Mouse (Mus musculus) cerebellum, adult 8-10 months (tissue): ENCODE measurements around the gene Igdcc3.
"Not testable (repeated sequence)": the region's sequence is repeated elsewhere in the genome, so short reads cannot be mapped to it uniquely, and the experiment has no call there.

ENCODE experiments used
- DNase-seq: peaks from one replicate; pipeline ENCODE4 v3.0.0; 2022

Gene Igdcc3

DNA sequence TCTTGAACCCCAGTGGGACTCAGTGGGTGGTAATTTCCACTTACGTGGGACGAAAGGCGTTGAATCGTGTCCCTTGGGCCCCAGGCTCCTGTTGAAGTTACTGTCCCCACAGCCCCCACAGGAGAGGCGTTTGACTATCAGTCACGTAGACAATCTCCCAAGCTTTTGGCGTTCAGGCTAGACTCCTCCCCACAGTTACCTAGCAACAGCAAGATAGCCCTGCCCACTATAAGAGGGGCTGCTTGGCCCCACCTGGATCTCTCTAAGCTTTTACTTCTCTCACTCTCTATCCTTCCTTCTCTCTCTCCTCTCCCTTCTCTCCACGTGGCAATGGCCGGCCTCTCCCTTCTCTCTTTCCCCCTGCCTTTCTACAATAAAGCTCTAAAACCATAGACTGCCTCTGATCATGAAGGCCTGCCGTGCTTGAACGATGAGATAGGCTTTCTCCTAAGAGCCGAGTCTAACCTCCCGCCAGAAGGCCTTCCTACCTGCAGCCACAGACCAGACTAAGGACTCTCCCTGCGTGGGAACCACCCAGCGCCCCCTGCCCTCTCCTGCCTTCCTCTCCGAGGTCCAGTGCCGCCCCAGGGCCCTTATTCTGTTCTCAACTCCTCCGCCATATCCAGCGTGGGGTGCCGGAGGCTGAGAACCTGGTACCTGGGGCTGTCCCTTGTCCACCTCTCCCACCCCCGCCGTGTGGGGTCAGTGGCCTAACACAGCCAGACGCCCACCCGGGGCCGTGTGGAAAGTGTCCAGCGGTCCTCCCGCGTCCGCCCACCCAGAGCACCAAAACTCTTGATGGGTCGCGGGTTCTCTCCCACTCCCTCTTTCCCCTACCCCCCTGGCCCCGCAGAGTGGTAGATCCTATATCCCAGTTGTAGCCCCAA lies 67.5 kb downstream of the Igdcc3 start:
- no peak for DNase-seq

- no peak for DNase-seq
These were observed 70.6 kb downstream of the Igdcc3 start for GRCm38 (mm10) chr9:65211598-65211997.

DNA sequence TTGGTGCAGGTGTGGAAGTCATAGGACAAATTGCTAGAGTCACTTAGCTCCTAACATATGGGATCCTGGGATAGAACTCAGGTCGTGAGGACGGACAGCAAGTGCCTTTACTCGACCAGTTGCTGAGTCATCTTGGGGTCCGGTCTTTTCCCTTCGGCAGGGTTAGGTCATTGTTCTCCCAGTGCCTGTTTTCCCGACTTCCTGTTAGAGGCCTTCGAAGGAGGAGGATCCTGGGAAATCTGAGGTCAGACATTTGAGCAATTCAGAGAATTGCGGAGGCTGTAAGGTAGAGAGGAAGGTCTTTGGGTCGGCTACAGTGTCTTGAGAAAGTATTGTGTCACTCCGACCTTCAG lies 73.4 kb downstream of the Igdcc3 start:
- no peak for DNase-seq

GRCm38 (mm10) chr9:65214778-65215493 lies 73.9 kb downstream of the Igdcc3 start:
- peak; percentile 90 for DNase-seq

- no peak for DNase-seq
These were observed 74.6 kb downstream of the Igdcc3 start for GRCm38 (mm10) chr9:65215494-65216126.

- DNase-seq = no peak
These were observed 76.0 kb downstream of the Igdcc3 start for GRCm38 (mm10) chr9:65216972-65217371.

DNA sequence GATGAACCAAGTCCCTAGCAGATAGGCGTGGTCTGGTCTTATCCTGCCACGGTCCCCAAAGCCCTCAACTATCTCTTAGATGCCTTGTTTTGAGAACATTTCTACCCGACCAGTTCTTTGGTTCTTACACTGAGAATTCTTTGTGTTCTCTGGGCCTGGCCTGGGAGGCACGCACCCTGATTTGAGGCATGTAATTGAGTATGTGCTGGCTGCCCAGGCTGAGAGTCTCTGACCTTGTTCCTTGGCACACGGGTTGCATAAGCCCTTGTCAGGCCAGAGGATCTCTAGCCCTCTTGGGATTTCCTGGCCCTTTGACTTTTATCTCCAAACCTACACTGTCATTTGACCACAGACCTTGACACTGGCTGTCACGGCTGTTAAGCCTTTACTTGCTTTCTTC lies 76.7 kb downstream of the Igdcc3 start:
- DNase-seq = no peak

DNA sequence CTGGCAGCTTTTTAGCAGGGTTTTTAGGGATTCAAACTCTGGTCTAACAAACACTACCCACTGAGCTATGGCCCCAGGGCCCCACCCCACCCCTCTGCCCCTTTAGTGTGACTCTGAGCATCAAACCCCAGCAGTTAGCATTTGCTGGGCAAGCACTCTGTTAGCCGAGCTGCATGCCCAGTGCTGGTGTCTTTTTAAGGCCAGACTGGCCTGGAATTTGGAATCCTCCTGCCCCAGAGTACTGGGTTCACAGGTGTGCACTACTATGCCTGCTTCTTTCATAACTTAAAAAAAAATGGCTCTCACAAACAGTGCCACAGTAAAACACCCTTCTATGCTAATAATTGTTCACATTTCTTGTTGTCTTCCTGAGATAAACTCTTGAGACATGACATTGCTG lies 77.9 kb downstream of the Igdcc3 start:
- DNase-seq = no peak

DNA sequence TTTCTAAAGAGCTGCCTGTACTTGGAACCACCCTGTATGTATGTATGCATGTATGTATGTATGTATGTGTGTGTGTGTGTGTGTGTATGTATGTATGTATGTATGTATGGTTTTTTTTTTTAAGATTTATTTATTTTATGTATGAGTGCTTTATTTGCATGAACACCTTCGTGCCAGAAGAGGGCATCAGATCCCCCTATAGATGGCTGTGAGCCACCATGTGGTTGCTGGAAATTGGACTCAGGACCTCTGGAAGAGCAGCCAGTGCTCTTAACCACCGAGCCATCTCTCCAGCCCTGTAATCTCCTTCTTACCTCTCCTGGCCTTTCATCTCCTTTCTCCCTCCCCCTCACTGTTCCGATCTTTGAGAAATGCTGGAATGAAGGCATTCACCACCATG lies 79.4 kb downstream of the Igdcc3 start:
- not testable (repeated sequence) for DNase-seq

GRCm38 (mm10) chr9:65223927-65224326 lies 82.9 kb downstream of the Igdcc3 start:
- DNase-seq = no peak

DNA sequence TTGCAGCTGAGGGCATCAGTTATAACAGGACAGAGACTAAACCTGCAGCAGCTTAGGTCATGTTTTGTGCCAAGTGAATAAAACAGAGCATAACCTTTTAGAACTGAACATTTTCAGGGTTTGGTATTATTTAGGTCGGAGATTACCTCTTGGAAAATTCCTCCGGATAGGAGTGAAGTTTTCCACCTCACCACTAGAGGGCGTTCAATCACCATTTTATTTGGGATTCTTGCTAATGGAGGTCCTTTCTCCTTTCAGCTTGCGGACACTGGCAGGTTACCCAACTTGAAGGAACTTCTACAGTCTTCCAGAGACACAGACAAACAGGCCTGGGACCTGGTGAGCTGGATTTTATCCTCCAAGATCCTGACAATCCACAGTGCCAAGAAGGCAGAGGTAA lies 84.8 kb downstream of the Igdcc3 start:
- DNase-seq = no peak

DNA sequence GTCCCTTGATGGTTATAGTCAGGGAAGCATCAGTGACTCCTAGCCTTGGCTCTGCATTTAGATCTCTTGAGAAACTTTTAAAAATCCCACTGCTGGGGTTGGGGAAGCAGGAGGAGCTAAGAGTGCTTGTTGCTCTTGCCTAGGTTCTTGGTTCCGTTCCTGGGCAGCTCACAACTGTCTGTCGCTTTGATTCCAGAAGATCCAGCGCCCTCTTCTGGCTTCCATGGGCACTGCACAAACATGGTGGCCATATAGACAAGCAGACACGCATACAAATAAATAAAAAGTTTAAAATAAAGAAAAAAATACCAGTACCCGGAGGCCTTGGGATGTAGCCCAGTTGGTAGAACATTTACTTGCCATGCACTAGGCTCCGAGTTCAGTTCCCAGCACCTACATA lies 89.3 kb downstream of the Igdcc3 start:
- no peak for DNase-seq

DNA sequence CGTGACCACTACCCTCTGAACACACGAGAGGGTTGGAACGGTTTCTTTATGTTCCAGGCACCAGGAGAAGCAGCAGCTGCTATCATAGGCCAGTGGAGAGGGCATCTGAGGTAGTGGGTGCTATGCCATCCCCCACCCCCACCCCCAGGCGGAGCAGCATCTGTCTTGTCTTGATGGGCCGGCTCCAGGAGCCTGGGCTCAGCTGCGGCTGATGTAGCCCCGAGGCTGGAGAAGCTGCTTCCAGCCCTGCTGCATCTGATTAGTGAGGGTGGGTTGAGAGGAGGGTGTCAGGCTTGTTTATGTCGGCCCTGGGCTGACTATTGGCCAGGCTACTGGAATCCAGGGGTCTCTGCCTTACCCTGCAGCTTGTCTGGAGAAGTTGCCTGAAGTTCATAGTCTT lies 90.3 kb downstream of the Igdcc3 start:
- no peak for DNase-seq

DNA sequence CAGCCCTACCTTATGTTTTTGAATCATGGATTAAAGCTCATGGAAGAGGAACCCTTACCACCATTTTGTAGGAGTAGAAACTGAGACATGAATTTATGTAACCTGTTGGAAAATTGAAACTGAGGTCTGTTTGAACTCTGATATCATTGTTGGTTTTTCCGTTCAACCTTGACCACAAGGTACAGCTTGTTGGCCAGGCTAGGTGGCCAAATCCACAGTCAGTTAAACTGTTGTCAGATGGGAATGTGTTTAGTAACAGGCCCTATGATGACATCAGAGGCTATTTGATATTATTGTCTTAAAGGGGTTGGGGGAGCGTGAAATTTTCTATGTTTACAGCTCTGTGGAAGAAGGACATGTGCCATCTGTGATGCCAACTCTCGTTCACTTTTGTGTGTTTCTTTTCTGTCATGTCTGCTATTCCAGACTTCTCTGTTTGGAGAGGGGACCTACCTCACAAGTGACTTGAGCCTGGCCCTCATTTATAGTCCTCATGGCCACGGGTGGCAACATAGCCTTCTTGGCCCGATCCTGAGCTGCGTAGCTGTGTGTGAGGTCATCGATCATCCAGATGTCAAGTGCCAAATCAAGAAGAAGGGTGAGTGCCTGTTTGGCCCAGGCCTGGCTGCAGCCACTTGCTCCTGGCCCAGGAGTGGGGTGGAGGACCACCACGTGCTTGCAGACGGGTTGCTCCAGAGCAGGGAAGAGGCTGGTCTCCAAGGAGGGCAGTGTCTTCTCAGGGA lies 92.4 kb downstream of the Igdcc3 start:
- no peak for DNase-seq

DNA sequence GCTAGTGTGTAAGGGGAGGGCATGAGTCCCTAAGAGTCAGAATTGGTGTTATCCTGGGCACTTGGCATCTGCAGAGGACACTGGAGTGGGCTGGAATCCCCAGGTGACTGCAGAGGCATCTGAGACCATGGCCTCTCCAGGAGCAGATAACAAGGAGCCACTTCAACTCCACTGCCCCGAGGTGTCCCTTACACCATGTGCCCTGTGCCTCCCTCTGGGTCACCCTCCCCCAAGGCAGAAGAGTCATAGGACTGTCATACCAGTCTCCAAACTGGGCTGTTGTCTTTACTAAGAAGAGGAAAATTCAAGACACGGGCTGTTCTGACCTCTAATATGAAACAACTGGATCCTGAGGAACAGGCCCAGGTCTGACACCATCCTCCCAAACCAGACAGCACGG lies 93.7 kb downstream of the Igdcc3 start:
- DNase-seq = no peak
